Mouse (Mus musculus): ENCODE data around the gene Erg. TPM values are rescaled to one million over a fixed set of nuclear protein-coding genes. Genes with fewer than 3 reads are reported as not detected.

The Erg gene
- total RNA-seq, 2 experiments from 2014 or later = 37.1 to 42.2 TPM

GRCm38 (mm10) chr16:95363632-95364465, 222.5 kb downstream of the Erg start:
- intact Hi-C loops (cut with DNase I) = no loop called here
- no peak for DNase-seq

- DNase-seq = no peak
- intact Hi-C loops (cut with DNase I) = no loop called here
Measured at GRCm38 (mm10) chr16:95361950-95362349, 224.4 kb downstream of the Erg start.

GRCm38 (mm10) chr16:95360940-95361489, 225.4 kb downstream of the Erg start:
- intact Hi-C loops (cut with DNase I) = no loop called here
- no peak for DNase-seq

GRCm38 (mm10) chr16:95360214-95360850, 226.1 kb downstream of the Erg start:
- intact Hi-C loops (cut with DNase I) = no loop called here
- no peak for DNase-seq

- DNase-seq = no peak
- intact Hi-C loops (cut with DNase I) = no loop called here
Measured at GRCm38 (mm10) chr16:95356962-95357955, 229.1 kb downstream of the Erg start.

- no peak for DNase-seq
- intact Hi-C loops (cut with DNase I) = loop anchor here (2.0 to 5.0 kb wide), 5 partner anchors 48 to 611 kb away; no protein-coding TSS in a partner anchor
Measured at GRCm38 (mm10) chr16:95353838-95354237, 232.6 kb downstream of the Erg start.

GRCm38 (mm10) chr16:95352266-95352665, 234.1 kb downstream of the Erg start:
- intact Hi-C loops (cut with DNase I) = loop anchor here (2.0 to 5.0 kb wide), 5 partner anchors 50 to 613 kb away; no protein-coding TSS in a partner anchor
- DNase-seq = no peak

GRCm38 (mm10) chr16:95350499-95350898, 235.9 kb downstream of the Erg start:
- intact Hi-C loops (cut with DNase I) = loop anchor here (2.0 to 5.0 kb wide), 5 partner anchors 52 to 596 kb away; no protein-coding TSS in a partner anchor
- peak; percentile 50 to 72 for DNase-seq

GRCm38 (mm10) chr16:95349745-95350144, 236.6 kb downstream of the Erg start:
- DNase-seq = no peak
- intact Hi-C loops (cut with DNase I) = loop anchor here (2.0 to 10.0 kb wide), 7 partner anchors 53 to 597 kb away; no protein-coding TSS in a partner anchor

GRCm38 (mm10) chr16:95349344-95349743, 237.0 kb downstream of the Erg start:
- intact Hi-C loops (cut with DNase I) = loop anchor here (5.0 to 10.0 kb wide), 2 partner anchors 113 to 535 kb away; no protein-coding TSS in a partner anchor
- DNase-seq = no peak

- no peak for DNase-seq
- intact Hi-C loops (cut with DNase I) = loop anchor here (5.0 to 10.0 kb wide), 2 partner anchors 114 to 534 kb away; no protein-coding TSS in a partner anchor
Measured at GRCm38 (mm10) chr16:95348555-95348954, 237.8 kb downstream of the Erg start.

- intact Hi-C loops (cut with DNase I) = loop anchor here (2.0 to 10.0 kb wide), 3 partner anchors 115 to 558 kb away; no protein-coding TSS in a partner anchor
Measured at GRCm38 (mm10) chr16:95347202-95347601, 239.2 kb downstream of the Erg start.

GRCm38 (mm10) chr16:95345882-95346281, 240.5 kb downstream of the Erg start:
- DNase-seq = peak; percentile 78 to 87
- intact Hi-C loops (cut with DNase I) = loop anchor here (1.0 to 10.0 kb wide), 4 partner anchors 116 to 557 kb away; no protein-coding TSS in a partner anchor

More at GRCm38 (mm10) chr16:95347202-95347601, 239.2 kb downstream of the Erg start:
- peak; percentile 61 to 64 for DNase-seq

- DNase-seq = no peak
- intact Hi-C loops (cut with DNase I) = loop anchor here (1.0 to 10.0 kb wide), 4 partner anchors 53 to 530 kb away; no protein-coding TSS in a partner anchor
Measured at GRCm38 (mm10) chr16:95344961-95345360, 241.4 kb downstream of the Erg start.

GRCm38 (mm10) chr16:95342030-95342429, 244.4 kb downstream of the Erg start:
- intact Hi-C loops (cut with DNase I) = loop anchor here (5.0 to 10.0 kb wide), 2 partner anchors 50 to 527 kb away; no protein-coding TSS in a partner anchor
- DNase-seq = no peak

GRCm38 (mm10) chr16:95340885-95341791, 245.3 kb downstream of the Erg start:
- DNase-seq = peak; percentile 82 to 90
- intact Hi-C loops (cut with DNase I) = loop anchor here (1.0 to 10.0 kb wide), 4 partner anchors 49 to 526 kb away; no protein-coding TSS in a partner anchor

GRCm38 (mm10) chr16:95332159-95332558, 254.2 kb downstream of the Erg start:
- DNase-seq = no peak
- intact Hi-C loops (cut with DNase I) = no loop called here
